Mouse (Mus musculus) lung, postnatal 0 days (tissue): ENCODE measurements at regions not wholly inside any gene's neighbourhood (a gene's known extent, or its start where the extent isn't known, plus 50 kb on each side); places are given as distances from the start of the nearest gene placed in this dataset.

Experiments used
- CTCF ChIP-seq: IDR thresholded peaks from 2 replicates; pipeline ENCODE4 v1.5.1; 2016; ENCODE audit warnings: antibody characterized with exemption, mild to moderate bottlenecking
- EP300 ChIP-seq: IDR thresholded peaks from 2 replicates; pipeline ENCODE4 v1.6.1; 2016; ENCODE audit warnings: antibody characterized with exemption, mild to moderate bottlenecking, control low read depth

DNA sequence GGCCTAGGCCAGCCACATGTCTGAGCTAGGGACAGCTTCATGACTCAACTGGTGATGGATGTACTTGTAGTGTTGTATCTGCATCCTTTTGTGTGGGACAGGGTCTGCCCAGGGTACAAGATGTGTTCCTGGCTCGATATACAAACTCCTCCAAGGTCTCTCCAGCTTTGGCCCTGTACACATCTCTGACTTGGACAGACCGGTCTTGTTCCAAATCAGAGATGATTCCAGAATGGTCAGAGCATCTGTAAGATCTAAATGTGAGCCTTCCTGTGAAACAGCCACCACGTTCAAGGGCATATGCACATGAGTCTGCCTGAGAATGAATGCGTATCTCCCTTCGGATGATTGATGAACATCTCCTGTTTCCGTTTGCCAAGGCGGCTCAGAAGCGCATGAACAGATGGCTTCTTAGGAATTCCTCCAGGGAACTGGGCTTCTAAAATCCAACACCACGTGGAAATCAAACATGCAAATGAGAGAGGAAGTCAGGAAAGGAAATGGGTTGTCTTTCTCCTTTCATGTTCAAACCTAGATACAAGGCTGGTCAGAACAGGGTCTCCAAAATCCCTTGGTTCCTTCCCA, 172.7 kb upstream of the Fstl4 start:
- no peak for TF ChIP-seq CTCF
- TF ChIP-seq EP300 = no peak
